Mouse (Mus musculus) lung, postnatal 10 days (tissue): ENCODE results near the gene Gm29106.
"Not testable (repeated sequence)": the region's sequence is repeated elsewhere in the genome, so short reads cannot be mapped to it uniquely, and the experiment has no call there.

Source experiments
- DNase-seq: peaks from one replicate; pipeline ENCODE4 v3.0.0; 2021

Gm29106 gene

DNA sequence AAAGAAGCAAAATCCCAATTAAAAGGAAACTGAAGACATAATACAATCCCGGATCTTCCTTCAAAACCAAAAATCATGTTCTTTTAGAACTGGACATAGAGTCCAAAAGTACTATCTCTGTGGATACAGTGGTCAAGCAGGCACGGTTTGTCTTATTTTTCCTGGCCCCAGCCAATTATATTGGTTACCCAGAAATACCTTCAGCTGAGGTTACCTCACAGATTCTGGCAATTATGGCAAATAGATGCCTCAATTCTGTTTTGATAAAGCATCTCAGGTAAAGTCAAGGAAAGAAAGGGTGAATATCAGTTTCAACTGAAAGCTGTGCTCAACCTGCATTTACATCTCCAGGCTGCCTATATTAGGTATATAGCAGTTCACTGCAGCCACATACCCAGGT, at the start of gene Gm29106:
TSS of gene Gm29106 (plus strand) at position 301 of the 400 bp plus-strand sequence.
- not testable (repeated sequence) for DNase-seq

- no peak for DNase-seq
Observed at GRCm38 (mm10) chr1:118228540-118228939, 52.2 kb downstream of the Gm29106 start.

DNA sequence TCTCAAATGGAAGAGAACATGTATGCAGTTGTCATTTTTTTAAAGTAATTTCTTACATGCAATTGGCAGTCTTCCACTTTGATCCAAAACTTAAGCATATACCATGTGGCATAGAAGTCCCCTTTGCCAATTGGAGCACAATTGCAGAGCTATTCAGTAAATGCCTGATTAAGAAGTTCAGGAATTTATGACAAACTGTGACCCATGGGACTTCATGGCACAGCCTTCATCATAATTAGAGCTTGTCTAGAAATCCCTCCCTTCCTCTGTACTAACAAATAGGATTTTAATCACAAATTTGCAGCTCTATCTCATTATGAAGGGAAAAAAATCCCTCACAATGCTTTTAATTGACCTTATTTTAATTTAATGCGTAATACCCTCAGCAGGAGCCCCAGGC, 59.7 kb downstream of the Gm29106 start:
- no peak for DNase-seq
